Mouse (Mus musculus): Measurements from ENCODE around the gene Gpr139. TPM values are rescaled to one million over a fixed set of nuclear protein-coding genes. Genes with fewer than 3 reads are reported as not detected.

The Gpr139 gene
- polyA plus RNA-seq, 1 experiment from 2014 or later: not detected

Other genes with a start within 250 kb of the Gpr139 start
- 6.8 and 8.0 TPM in 2 replicates for gene Gprc5b, start 189.4 kb downstream of the Gpr139 start, polyA plus RNA-seq (2015; fragmentation: Nextera tagmentation; extraction: Ambion mirVana)